Mouse (Mus musculus) kidney, embryonic 14.5 days (tissue): ENCODE measurements around the gene Crb1. TPM values are rescaled to one million over a fixed set of nuclear protein-coding genes. Genes with fewer than 3 reads are reported as not detected.
A peak's percentile ranks its signal among the peaks of the same experiment; 100 is the strongest.
"Not testable (repeated sequence)": the region's sequence is repeated elsewhere in the genome, so short reads cannot be mapped to it uniquely, and the experiment has no call there.

Experiments
- ATAC-seq: fragments of 200-750 bp; cut with Nextera tagmentation; 2 replicates; pipeline ENCODE4 v1.8.0; 2017; ENCODE audit warnings: moderate number of reproducible peaks, mild to moderate bottlenecking, moderate TSS enrichment, moderate library complexity; ENCODE audit not compliant: low FRiP score, low TSS enrichment
- H3K27ac ChIP-seq: fragments of 300-500 bp; sonication (generic); 2 replicates; pipeline ENCODE4 v1.5.1; 2014; ENCODE audit warnings: low read depth, mild to moderate bottlenecking, low read length, moderate library complexity, mixed read lengths
- H3K27me3 ChIP-seq: fragments of 300-500 bp; sonication (generic); 2 replicates; pipeline ENCODE4 v1.6.1; 2014; ENCODE audit warnings: mild to moderate bottlenecking, low read length; ENCODE audit not compliant: control insufficient read depth, insufficient read depth
- H3K36me3 ChIP-seq: fragments of 300-500 bp; sonication (generic); 2 replicates; pipeline ENCODE4 v1.6.1; 2014; ENCODE audit warnings: low read length, mixed read lengths; ENCODE audit not compliant: control insufficient read depth, insufficient read depth
- H3K4me1 ChIP-seq: fragments of 300-500 bp; sonication (generic); 2 replicates; pipeline ENCODE4 v1.6.1; 2014; ENCODE audit warnings: low read length, mixed read lengths; ENCODE audit not compliant: control insufficient read depth, insufficient read depth
- H3K4me2 ChIP-seq: fragments of 300-500 bp; sonication (generic); replicated peaks from 2 replicates; pipeline ENCODE4 v1.6.1; 2014; ENCODE audit warnings: low read depth, mild to moderate bottlenecking, low read length
- H3K4me3 ChIP-seq: fragments of 300-500 bp; sonication (generic); 2 replicates; pipeline ENCODE4 v1.5.1; 2014; ENCODE audit warnings: mild to moderate bottlenecking, low read length
- H3K9ac ChIP-seq: fragments of 300-500 bp; sonication (generic); 2 replicates; pipeline ENCODE4 v1.6.1; 2014; ENCODE audit warnings: low read depth, mild to moderate bottlenecking, low read length, moderate library complexity
- H3K9me3 ChIP-seq: fragments of 300-500 bp; sonication (generic); 2 replicates; pipeline ENCODE4 v1.6.1; 2016; ENCODE audit warnings: low read length; ENCODE audit not compliant: control insufficient read depth
- WGBS: fragments of 180-500 bp; shearing (Covaris S2); extraction: QIAGEN DNeasy Blood & Tissue Kit; methylation state at CpG from one replicate; pipeline ENCODE4 v1.1.7; 2014; 5-methylcytosine and 5-hydroxymethylcytosine counted together
- polyA plus RNA-seq: library from polyadenylated mRNA; unstranded; fragments of >200 nt; fragmentation: Nextera tagmentation; extraction: Ambion mirVana; gene quantifications from 2 replicates; pipeline ENCODE4 v1.2.1, GENCODE M21; 2014

Gene Crb1
- polyA plus RNA-seq, 1 experiment from 2014 or later, result 0.14 TPM

DNA sequence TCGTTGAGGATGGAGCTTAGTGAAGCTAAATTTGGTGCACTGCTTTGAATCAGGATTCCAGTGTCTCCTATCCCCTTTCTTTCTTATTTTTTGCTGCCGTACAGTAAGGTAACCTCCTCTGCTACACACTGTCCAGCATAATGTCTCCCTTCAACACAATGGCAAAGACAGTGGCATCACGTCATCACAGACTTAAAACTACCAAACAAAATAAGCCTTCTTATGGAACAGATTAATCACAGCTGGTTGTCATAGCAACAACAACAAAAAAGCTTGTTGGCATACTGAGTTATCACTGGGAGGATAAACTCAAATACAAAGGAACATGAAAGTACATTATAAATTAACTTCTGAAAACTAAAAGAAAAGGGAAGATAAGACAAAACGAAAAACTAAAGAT is 68.0 kb downstream of the Crb1 start:
- Histone ChIP-seq H3K9me3 (no peaks in the 10 kb centered on the region), H3K9ac (no peak overlapping the region), H3K36me3 (no peaks in the 10 kb centered on the region), H3K27ac (no peak overlapping the region), H3K27me3 (no peaks in the 10 kb centered on the region), H3K4me3 (no peak overlapping the region), H3K4me2 (no peak overlapping the region), H3K4me1 (no peaks in the 10 kb centered on the region)
- WGBS, result 69% methylated on average over 4 of the region's 4 CpGs
- ATAC-seq, result no peak

DNA sequence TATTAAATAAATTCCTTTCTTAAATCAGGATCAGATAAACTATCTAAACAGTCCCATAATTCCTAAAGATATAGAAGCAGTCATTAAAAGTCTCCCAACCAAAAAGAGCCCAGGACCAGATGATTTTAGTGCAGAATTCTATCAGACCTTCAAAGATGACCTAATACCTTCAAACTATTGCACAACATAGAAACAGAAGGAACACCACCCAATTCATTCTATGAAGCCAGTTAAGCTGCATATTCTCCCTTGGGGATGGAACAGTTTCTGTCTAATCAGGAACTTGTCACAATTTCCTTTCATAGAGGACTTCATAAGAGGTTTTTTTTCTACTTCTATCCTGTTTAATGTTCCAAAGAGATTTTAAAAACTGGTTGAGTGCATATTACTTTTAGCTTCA is 74.4 kb downstream of the Crb1 start:
- not testable (repeated sequence) for H3K9ac ChIP-seq, H3K4me3 ChIP-seq, H3K27ac ChIP-seq, H3K4me2 ChIP-seq, H3K9me3 ChIP-seq, H3K27me3 ChIP-seq, H3K36me3 ChIP-seq, H3K4me1 ChIP-seq, ATAC-seq

DNA sequence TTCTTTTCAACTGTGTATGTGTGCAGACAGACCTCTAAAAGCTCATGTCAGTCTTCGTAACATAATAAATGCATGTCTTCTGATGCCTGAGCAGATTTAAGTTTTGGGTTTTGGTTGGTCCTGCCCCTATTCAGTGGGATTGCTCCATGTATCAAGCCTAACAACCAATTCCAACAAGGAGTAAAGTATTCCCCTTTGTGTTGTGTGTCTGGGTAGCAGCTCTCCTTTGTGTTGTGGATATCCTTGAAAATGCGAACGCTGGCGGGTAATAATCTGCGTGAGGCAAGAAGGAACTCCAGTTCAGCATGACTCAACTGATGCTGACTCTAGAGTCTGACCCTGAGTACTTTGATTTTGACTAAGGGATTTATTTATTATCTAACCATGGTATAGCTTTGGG is 75.1 kb downstream of the Crb1 start:
- Histone ChIP-seq H3K27ac (no peak overlapping the region), H3K4me1 (no peaks in the 10 kb centered on the region), H3K4me2 (no peak overlapping the region), H3K9ac (no peak overlapping the region), H3K4me3 (no peak overlapping the region), H3K9me3 (no peaks in the 10 kb centered on the region), H3K27me3 (no peaks in the 10 kb centered on the region), H3K36me3 (no peaks in the 10 kb centered on the region)
- no peak for ATAC-seq
- WGBS, result 89% methylated on average over 5 of the region's 5 CpGs

DNA sequence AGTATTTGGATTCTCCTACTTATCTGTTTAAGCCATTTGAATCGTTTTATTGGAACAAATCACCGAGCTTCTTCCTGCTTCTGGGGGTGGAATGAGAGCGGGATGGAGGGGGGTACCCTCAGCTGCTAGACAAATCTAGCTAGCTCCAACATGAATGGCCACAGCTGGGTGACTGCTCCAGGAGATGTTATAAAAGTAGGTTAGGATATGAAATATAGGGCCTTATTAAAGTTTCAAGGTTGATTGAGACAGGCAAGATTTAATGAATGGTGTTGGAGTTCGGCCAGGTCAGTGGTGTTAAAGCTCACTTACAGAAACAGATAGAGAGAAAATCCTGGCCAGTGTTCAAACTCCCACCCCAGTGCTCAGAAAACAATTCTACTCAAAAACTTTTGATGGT is 84.9 kb downstream of the Crb1 start:
- Histone ChIP-seq H3K9me3 (no peaks in the 10 kb centered on the region), H3K27me3 (no peaks in the 10 kb centered on the region), H3K36me3 (no peaks in the 10 kb centered on the region), H3K9ac (no peak overlapping the region), H3K27ac (no peak overlapping the region), H3K4me3 (no peak overlapping the region), H3K4me1 (no peaks in the 10 kb centered on the region), H3K4me2 (no peak overlapping the region)
- WGBS, result 50% methylated on average over 4 of the region's 4 CpGs
- ATAC-seq, result peak; percentile 84

DNA sequence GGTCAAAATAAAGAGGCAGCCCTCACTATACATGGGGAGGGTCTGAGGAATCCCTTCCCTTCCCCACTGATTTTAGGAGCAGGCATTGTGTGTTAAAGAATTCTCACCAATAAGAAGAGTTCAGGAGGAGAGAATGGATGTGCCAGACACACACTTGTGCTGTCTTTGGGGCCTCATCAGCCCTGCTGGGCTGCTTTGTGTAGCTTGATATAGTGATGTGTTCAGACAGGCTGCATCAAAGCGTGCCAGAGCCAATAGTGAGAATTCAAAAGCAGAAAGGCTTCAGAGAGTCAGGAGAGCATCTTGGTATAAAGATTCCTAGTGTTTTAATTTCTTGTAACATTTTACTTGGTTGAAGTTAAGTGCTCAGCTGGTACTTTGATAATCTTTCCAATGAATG is 85.3 kb downstream of the Crb1 start:
- ATAC-seq, result no peak
- Histone ChIP-seq H3K9me3 (no peaks in the 10 kb centered on the region), H3K9ac (no peak overlapping the region), H3K27me3 (no peaks in the 10 kb centered on the region), H3K4me2 (no peak overlapping the region), H3K4me1 (no peaks in the 10 kb centered on the region), H3K27ac (no peak overlapping the region), H3K36me3 (no peaks in the 10 kb centered on the region), H3K4me3 (no peak overlapping the region)
- WGBS, result 61% methylated on average over 1 of the region's 1 CpGs

DNA sequence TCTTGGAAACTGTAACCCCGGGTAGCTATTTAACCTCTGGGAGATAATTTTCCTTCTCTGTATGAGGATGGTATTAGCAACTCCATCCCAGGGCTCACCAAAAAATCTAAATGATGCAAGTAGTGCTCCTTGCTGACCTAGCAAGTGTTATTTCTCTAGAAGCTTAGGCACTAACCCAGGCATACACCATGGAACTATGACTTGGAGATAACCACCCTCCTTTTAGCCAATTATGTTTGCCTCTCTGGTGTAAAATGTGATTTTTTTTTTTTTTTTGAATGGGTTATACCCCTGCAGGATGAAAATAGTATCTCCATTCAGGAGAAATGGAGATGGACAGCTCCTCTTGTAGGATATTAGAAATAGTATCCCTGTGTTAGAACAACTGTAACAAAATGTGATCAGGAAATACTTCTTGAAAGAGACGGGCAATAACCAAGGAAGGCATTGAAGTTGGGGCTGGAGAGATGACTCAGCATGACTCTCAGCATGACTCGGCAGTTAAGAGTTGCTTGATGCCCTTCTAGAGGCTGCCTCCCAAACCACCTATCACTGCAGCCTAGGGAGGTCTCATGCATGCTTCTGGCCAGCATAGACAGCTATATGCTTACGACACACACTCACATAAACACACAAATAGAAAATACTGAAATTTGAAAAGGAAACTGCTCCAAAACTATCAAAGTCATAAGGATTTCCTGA is 100.1 kb downstream of the Crb1 start:
- H3K4me2 ChIP-seq, result no peak overlapping the region
- no peaks in the 10 kb centered on the region for H3K36me3 ChIP-seq
- H3K4me3 ChIP-seq, result no peak overlapping the region
- H3K4me1 ChIP-seq, result no peaks in the 10 kb centered on the region
- 79% methylated on average over 4 of the region's 4 CpGs for WGBS
- H3K9me3 ChIP-seq, result no peaks in the 10 kb centered on the region
- ATAC-seq, result no peak
- H3K27ac ChIP-seq, result no peak overlapping the region
- no peaks in the 10 kb centered on the region for H3K27me3 ChIP-seq
- no peak overlapping the region for H3K9ac ChIP-seq

DNA sequence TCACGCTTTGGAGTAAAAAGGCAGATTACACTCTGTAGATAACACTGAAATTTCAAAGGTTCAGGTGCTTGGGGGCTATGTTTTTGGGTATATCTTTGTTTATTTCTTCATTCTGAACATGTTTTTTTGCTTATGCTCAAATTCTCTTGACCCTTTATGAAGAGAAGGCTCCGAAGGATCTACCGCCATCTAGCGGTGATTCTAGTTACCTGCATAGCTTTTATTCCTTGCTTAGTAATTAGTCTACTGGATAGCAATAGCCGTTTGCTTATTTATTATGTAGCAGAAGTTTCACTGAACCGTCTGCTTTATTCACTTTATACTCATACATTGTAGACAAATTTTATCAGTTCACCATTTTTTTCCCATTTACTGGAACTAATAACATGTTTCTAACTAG is 109.1 kb downstream of the Crb1 start:
- H3K9ac ChIP-seq, result no peak overlapping the region
- H3K36me3 ChIP-seq, result no peaks in the 10 kb centered on the region
- H3K4me3 ChIP-seq, result no peak overlapping the region
- H3K27me3 ChIP-seq, result no peaks in the 10 kb centered on the region
- no peaks in the 10 kb centered on the region for H3K4me1 ChIP-seq
- peak; percentile 71; the same call in 1 of the 2 replicates for ATAC-seq
- no peak overlapping the region for H3K27ac ChIP-seq
- no peak overlapping the region for H3K4me2 ChIP-seq
- 22% methylated on average over 6 of the region's 6 CpGs for WGBS
- no peaks in the 10 kb centered on the region for H3K9me3 ChIP-seq

DNA sequence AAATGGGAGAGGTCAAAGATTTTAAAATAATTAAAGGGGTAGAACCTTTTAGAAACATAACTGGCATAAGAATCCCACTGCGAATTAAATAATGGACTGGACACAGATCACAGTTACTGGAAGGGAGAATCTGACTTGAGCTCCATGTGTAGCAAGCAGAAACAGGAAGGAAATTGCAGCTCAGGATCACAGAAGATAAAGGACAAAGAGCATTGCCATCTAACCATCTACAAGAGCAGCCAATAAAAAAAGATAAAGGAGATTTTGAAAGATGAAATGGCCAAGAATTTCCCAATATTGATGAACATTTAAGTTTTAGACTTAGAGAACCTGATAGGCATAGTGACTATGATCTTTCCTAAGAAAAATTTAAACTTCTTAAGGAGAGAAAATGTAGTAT is 112.7 kb downstream of the Crb1 start:
- H3K4me1 ChIP-seq, result no peaks in the 10 kb centered on the region
- H3K4me3 ChIP-seq, result no peak overlapping the region
- H3K27ac ChIP-seq, result no peak overlapping the region
- WGBS, result 95% methylated on average over 1 of the region's 1 CpGs
- no peaks in the 10 kb centered on the region for H3K9me3 ChIP-seq
- ATAC-seq, result no peak
- H3K4me2 ChIP-seq, result no peak overlapping the region
- H3K9ac ChIP-seq, result no peak overlapping the region
- no peaks in the 10 kb centered on the region for H3K36me3 ChIP-seq
- H3K27me3 ChIP-seq, result no peaks in the 10 kb centered on the region

DNA sequence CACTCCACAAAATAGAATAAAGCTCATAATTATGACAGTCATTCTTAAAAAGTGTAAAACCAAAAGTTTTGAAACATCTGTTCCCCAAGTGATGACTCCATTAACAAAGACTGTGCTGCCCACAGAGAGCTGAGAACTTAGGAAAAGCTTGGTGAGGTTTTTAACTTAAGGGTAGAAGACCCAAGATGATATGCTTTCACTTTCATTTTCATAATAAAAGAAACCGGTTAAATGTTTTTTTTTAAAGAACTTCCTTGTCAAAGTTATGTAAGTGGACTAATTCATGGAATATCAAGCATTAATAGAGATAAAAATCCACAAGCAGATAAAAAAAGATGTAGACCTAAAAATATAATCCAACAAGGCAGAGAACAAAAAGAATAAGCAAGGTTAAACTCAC is 113.7 kb downstream of the Crb1 start:
- WGBS, result 79% methylated on average over 1 of the region's 1 CpGs
- Histone ChIP-seq H3K4me3 (no peak overlapping the region), H3K27me3 (no peaks in the 10 kb centered on the region), H3K9ac (no peak overlapping the region), H3K27ac (no peak overlapping the region), H3K4me1 (no peaks in the 10 kb centered on the region), H3K36me3 (no peaks in the 10 kb centered on the region), H3K9me3 (no peaks in the 10 kb centered on the region), H3K4me2 (no peak overlapping the region)
- ATAC-seq, result no peak
